Mouse (Mus musculus): Measurements from ENCODE around the gene Henmt1. TPM values are rescaled to one million over a fixed set of nuclear protein-coding genes. Genes with fewer than 3 reads are reported as not detected.

The Henmt1 gene
- polyA plus RNA-seq (2014; fragmentation: Nextera tagmentation; extraction: Ambion mirVana), result 1.0 and 2.9 TPM in 2 replicates

- H3K36me3 ChIP-seq (ENCODE audit: control insufficient read depth, insufficient read depth, low read length), result no peaks in the 10 kb centered on the region
- ATAC-seq (ENCODE audit: low FRiP score, low TSS enrichment) (no peak), DNase-seq (no peak)
- peak within 1 kb of the TSS; percentile 31 for H3K4me3 ChIP-seq (replicated peaks; ENCODE audit: low read depth, low read length)
- peak within 1 kb of the TSS; percentile 55 for H3K4me2 ChIP-seq (ENCODE audit: low read length)
- H3K27ac ChIP-seq (replicated peaks; ENCODE audit: low read depth, low read length), result no peak within 1 kb of the TSS
- no peaks in the 10 kb centered on the region for H3K9me3 ChIP-seq (ENCODE audit: control insufficient read depth, low read length)
- 91% methylated on average over 5 of the region's 5 CpGs for WGBS
- H3K4me1 ChIP-seq (ENCODE audit: control insufficient read depth, insufficient read depth, low read length), result no peaks in the 10 kb centered on the region
- no peak within 1 kb of the TSS for H3K9ac ChIP-seq (replicated peaks; ENCODE audit: low read length)
- no peaks in the 10 kb centered on the region for H3K27me3 ChIP-seq (ENCODE audit: control insufficient read depth, insufficient read depth, low read length)
Measured at GRCm38 (mm10) chr3:108939573-108939972, at the start of gene Henmt1. TSS of gene Henmt1 (plus strand) at chr3:108939873.

GRCm38 (mm10) chr3:108889908-108890307 is 49.8 kb upstream of the Henmt1 start, which contains the start of gene Fndc7:
TSS of gene Fndc7 (minus strand) at chr3:108890008.
- no peak within 1 kb of the TSS for H3K9ac ChIP-seq (replicated peaks; ENCODE audit: low read length)
- no peak for ATAC-seq (ENCODE audit: low FRiP score, low TSS enrichment)
- H3K27me3 ChIP-seq (ENCODE audit: control insufficient read depth, insufficient read depth, low read length), result no peaks in the 10 kb centered on the region
- no peaks in the 10 kb centered on the region for H3K9me3 ChIP-seq (ENCODE audit: control insufficient read depth, low read length)
- H3K4me1 ChIP-seq (ENCODE audit: control insufficient read depth, insufficient read depth, low read length), result peaks cover 6% of the 10 kb centered on the region; the same call in 1 of the 2 replicates
- H3K4me2 ChIP-seq (ENCODE audit: low read length), result no peak within 1 kb of the TSS
- no peaks in the 10 kb centered on the region for H3K36me3 ChIP-seq (ENCODE audit: control insufficient read depth, insufficient read depth, low read length)
- H3K27ac ChIP-seq (replicated peaks; ENCODE audit: low read depth, low read length), result no peak within 1 kb of the TSS
- no peak for DNase-seq
- no peak within 1 kb of the TSS for H3K4me3 ChIP-seq (replicated peaks; ENCODE audit: low read depth, low read length)
- 92% methylated on average over 1 of the region's 1 CpGs for WGBS

GRCm38 (mm10) chr3:108892080-108892479 is 47.6 kb upstream of the Henmt1 start:
- 69% methylated on average over 1 of the region's 1 CpGs for WGBS
- H3K9me3 ChIP-seq (ENCODE audit: control insufficient read depth, low read length), result no peaks in the 10 kb centered on the region
- no peaks in the 10 kb centered on the region for H3K4me1 ChIP-seq (ENCODE audit: control insufficient read depth, insufficient read depth, low read length)
- no peak for DNase-seq
- no peak overlapping the region for H3K9ac ChIP-seq (replicated peaks; ENCODE audit: low read length)
- ATAC-seq (ENCODE audit: low FRiP score, low TSS enrichment), result no peak
- no peak overlapping the region for H3K27ac ChIP-seq (replicated peaks; ENCODE audit: low read depth, low read length)
- no peak overlapping the region for H3K4me2 ChIP-seq (ENCODE audit: low read length)
- H3K36me3 ChIP-seq (ENCODE audit: control insufficient read depth, insufficient read depth, low read length), result no peaks in the 10 kb centered on the region
- H3K4me3 ChIP-seq (replicated peaks; ENCODE audit: low read depth, low read length), result no peak overlapping the region
- no peaks in the 10 kb centered on the region for H3K27me3 ChIP-seq (ENCODE audit: control insufficient read depth, insufficient read depth, low read length)

- no peak overlapping the region for H3K27ac ChIP-seq (replicated peaks; ENCODE audit: low read depth, low read length)
- no peak for ATAC-seq (ENCODE audit: low FRiP score, low TSS enrichment)
- H3K9ac ChIP-seq (replicated peaks; ENCODE audit: low read length), result no peak overlapping the region
- WGBS, result 79% methylated on average over 4 of the region's 4 CpGs
- H3K4me3 ChIP-seq (replicated peaks; ENCODE audit: low read depth, low read length), result no peak overlapping the region
- H3K4me2 ChIP-seq (ENCODE audit: low read length), result no peak overlapping the region
- DNase-seq, result no peak
- no peaks in the 10 kb centered on the region for H3K9me3 ChIP-seq (ENCODE audit: control insufficient read depth, low read length)
- no peaks in the 10 kb centered on the region for H3K4me1 ChIP-seq (ENCODE audit: control insufficient read depth, insufficient read depth, low read length)
- H3K27me3 ChIP-seq (ENCODE audit: control insufficient read depth, insufficient read depth, low read length), result no peaks in the 10 kb centered on the region
- no peaks in the 10 kb centered on the region for H3K36me3 ChIP-seq (ENCODE audit: control insufficient read depth, insufficient read depth, low read length)
Measured at GRCm38 (mm10) chr3:108892914-108893313, 46.8 kb upstream of the Henmt1 start.

- Histone ChIP-seq H3K4me1 (ENCODE audit: control insufficient read depth, insufficient read depth, low read length) (no peaks in the 10 kb centered on the region), H3K9me3 (ENCODE audit: control insufficient read depth, low read length) (no peaks in the 10 kb centered on the region), H3K36me3 (ENCODE audit: control insufficient read depth, insufficient read depth, low read length) (peaks cover 20% of the 10 kb centered on the region), H3K4me3 (replicated peaks; ENCODE audit: low read depth, low read length) (no peak overlapping the region), H3K4me2 (ENCODE audit: low read length) (no peak overlapping the region), H3K27ac (replicated peaks; ENCODE audit: low read depth, low read length) (no peak overlapping the region), H3K27me3 (ENCODE audit: control insufficient read depth, insufficient read depth, low read length) (no peaks in the 10 kb centered on the region), H3K9ac (replicated peaks; ENCODE audit: low read length) (no peak overlapping the region)
- DNase-seq (no peak), ATAC-seq (ENCODE audit: low FRiP score, low TSS enrichment) (no peak)
- WGBS, result 97% methylated on average over 4 of the region's 4 CpGs
Measured at GRCm38 (mm10) chr3:108898640-108899039, 41.0 kb upstream of the Henmt1 start.

GRCm38 (mm10) chr3:108900147-108900546 is 39.5 kb upstream of the Henmt1 start:
- ATAC-seq (ENCODE audit: low FRiP score, low TSS enrichment), result no peak
- no peak overlapping the region for H3K4me3 ChIP-seq (replicated peaks; ENCODE audit: low read depth, low read length)
- no peaks in the 10 kb centered on the region for H3K27me3 ChIP-seq (ENCODE audit: control insufficient read depth, insufficient read depth, low read length)
- DNase-seq, result no peak
- no peak overlapping the region for H3K27ac ChIP-seq (replicated peaks; ENCODE audit: low read depth, low read length)
- WGBS, result 94% methylated on average over 3 of the region's 3 CpGs
- H3K4me2 ChIP-seq (ENCODE audit: low read length), result no peak overlapping the region
- H3K36me3 ChIP-seq (ENCODE audit: control insufficient read depth, insufficient read depth, low read length), result peaks cover 35% of the 10 kb centered on the region
- H3K9me3 ChIP-seq (ENCODE audit: control insufficient read depth, low read length), result no peaks in the 10 kb centered on the region
- H3K4me1 ChIP-seq (ENCODE audit: control insufficient read depth, insufficient read depth, low read length), result no peaks in the 10 kb centered on the region
- no peak overlapping the region for H3K9ac ChIP-seq (replicated peaks; ENCODE audit: low read length)

- Histone ChIP-seq H3K9me3 (ENCODE audit: control insufficient read depth, low read length) (no peaks in the 10 kb centered on the region), H3K4me1 (ENCODE audit: control insufficient read depth, insufficient read depth, low read length) (no peaks in the 10 kb centered on the region), H3K27ac (replicated peaks; ENCODE audit: low read depth, low read length) (no peak overlapping the region), H3K9ac (replicated peaks; ENCODE audit: low read length) (no peak overlapping the region), H3K4me2 (ENCODE audit: low read length) (no peak overlapping the region), H3K4me3 (replicated peaks; ENCODE audit: low read depth, low read length) (no peak overlapping the region), H3K27me3 (ENCODE audit: control insufficient read depth, insufficient read depth, low read length) (no peaks in the 10 kb centered on the region), H3K36me3 (ENCODE audit: control insufficient read depth, insufficient read depth, low read length) (peaks cover 40% of the 10 kb centered on the region)
- DNase-seq (no peak), ATAC-seq (ENCODE audit: low FRiP score, low TSS enrichment) (no peak)
- WGBS, result 77% methylated on average over 5 of the region's 5 CpGs
Measured at GRCm38 (mm10) chr3:108900681-108901080, 39.0 kb upstream of the Henmt1 start.

- Histone ChIP-seq H3K27ac (replicated peaks; ENCODE audit: low read depth, low read length) (no peak overlapping the region), H3K4me3 (replicated peaks; ENCODE audit: low read depth, low read length) (no peak overlapping the region), H3K4me2 (ENCODE audit: low read length) (no peak overlapping the region), H3K9ac (replicated peaks; ENCODE audit: low read length) (no peak overlapping the region), H3K4me1 (ENCODE audit: control insufficient read depth, insufficient read depth, low read length) (no peaks in the 10 kb centered on the region), H3K36me3 (ENCODE audit: control insufficient read depth, insufficient read depth, low read length) (peaks cover 52% of the 10 kb centered on the region), H3K9me3 (ENCODE audit: control insufficient read depth, low read length) (no peaks in the 10 kb centered on the region), H3K27me3 (ENCODE audit: control insufficient read depth, insufficient read depth, low read length) (no peaks in the 10 kb centered on the region)
- ATAC-seq (ENCODE audit: low FRiP score, low TSS enrichment) (no peak), DNase-seq (no peak)
- 50% methylated on average over 2 of the region's 2 CpGs for WGBS
Measured at GRCm38 (mm10) chr3:108902038-108902437, 37.6 kb upstream of the Henmt1 start.

GRCm38 (mm10) chr3:108902934-108903333 is 36.7 kb upstream of the Henmt1 start:
- H3K4me1 ChIP-seq (ENCODE audit: control insufficient read depth, insufficient read depth, low read length), result no peaks in the 10 kb centered on the region
- H3K4me3 ChIP-seq (replicated peaks; ENCODE audit: low read depth, low read length), result no peak overlapping the region
- H3K27ac ChIP-seq (replicated peaks; ENCODE audit: low read depth, low read length), result no peak overlapping the region
- H3K27me3 ChIP-seq (ENCODE audit: control insufficient read depth, insufficient read depth, low read length), result no peaks in the 10 kb centered on the region
- 95% methylated on average over 6 of the region's 6 CpGs for WGBS
- no peak overlapping the region for H3K9ac ChIP-seq (replicated peaks; ENCODE audit: low read length)
- ATAC-seq (ENCODE audit: low FRiP score, low TSS enrichment) (no peak), DNase-seq (no peak)
- no peak overlapping the region for H3K4me2 ChIP-seq (ENCODE audit: low read length)
- H3K36me3 ChIP-seq (ENCODE audit: control insufficient read depth, insufficient read depth, low read length), result peaks cover 60% of the 10 kb centered on the region
- no peaks in the 10 kb centered on the region for H3K9me3 ChIP-seq (ENCODE audit: control insufficient read depth, low read length)

Measured in midbrain, embryonic 14.5 days (tissue).